8 mouse cellular contexts compared by ENCODE assay signal in genomic region chr19:3575632-3576384, GRCm38 (mm10). TPM values are rescaled to one million over a fixed set of nuclear protein-coding genes. Genes with fewer than 3 reads are reported as not detected.
A peak's percentile ranks its signal among the peaks of the same experiment; 100 is the strongest.
DNase-seq lines count a peak whose midpoint lies in the region; ATAC-seq lines count a peak whose summit lies in the region.

Ppp6r3 (minus strand) TSS chr19:3575749.

- H3K27me3 ChIP-seq in lung, embryonic 16.5 days (ENCODE audit: control insufficient read depth, insufficient read depth, low read depth, low read length): no peaks in the 10 kb centered on the region

- peak within 1 kb of the TSS; percentile 70 for H3K4me3 ChIP-seq in lung, embryonic 16.5 days (ENCODE audit: low read length)

- WGBS in lung, embryonic 16.5 days: under 1% methylated on average over 51 of the region's 51 CpGs

- H3K4me2 ChIP-seq in lung, embryonic 16.5 days (ENCODE audit: low read depth, low read length): peak within 1 kb of the TSS; percentile 72

- peak within 1 kb of the TSS; percentile 83 for H3K9ac ChIP-seq in lung, embryonic 16.5 days (ENCODE audit: low read length)

- peak; percentile 97 for DNase-seq in MEL-GATA-1-ER (ENCODE audit: extremely low read depth, low read depth)
- peak; percentile 98 for DNase-seq in cerebellum, adult 8-10 months
- DNase-seq in forelimb bud, embryonic 11.5 days (ENCODE audit: low read depth, low spot score): peak; percentile 100
- peak; percentile 96 for DNase-seq in layer of hippocampus, adult 9-10 months (ENCODE audit: low spot score)
- DNase-seq in ovary, postnatal 10 days (ENCODE audit: low spot score): peak; percentile 90
- DNase-seq in thymus, postnatal 10 days (ENCODE audit: low spot score in 2 of 2): peak; percentile 98 to 99

- H3K36me3 ChIP-seq in lung, embryonic 16.5 days (ENCODE audit: control insufficient read depth, insufficient read depth, low read length): no peaks in the 10 kb centered on the region

- H3K27ac ChIP-seq in lung, embryonic 16.5 days (ENCODE audit: low read length): peak within 1 kb of the TSS; percentile 97

- ATAC-seq in hematopoietic stem cell, adult 5-6 weeks (replicated peaks in 1 of 2; ENCODE audit: insufficient read depth in 1 of 2, low FRiP score in 2 of 2, low TSS enrichment in 1 of 2, low read depth in 1 of 2, poor library complexity in 2 of 2, severe bottlenecking in 2 of 2): peak; percentile 94
- ATAC-seq in lung, embryonic 16.5 days (ENCODE audit: low read depth): peak; percentile 97

- peaks cover 17% of the 10 kb centered on the region for H3K4me1 ChIP-seq in lung, embryonic 16.5 days (replicated peaks; ENCODE audit: control insufficient read depth, insufficient read depth, low read length)

- H3K9me3 ChIP-seq in lung, embryonic 16.5 days (ENCODE audit: control insufficient read depth, low read length): no peaks in the 10 kb centered on the region

RNA-seq across cellular contexts. Expression of gene Ppp6r3, which starts in this region (rescaled TPM):
- total RNA-seq in hematopoietic stem cell, adult 5-6 weeks (2017): 119 and 126 TPM in 2 replicates
- 65.0 and 66.2 TPM in 2 replicates for polyA plus RNA-seq in lung, embryonic 16.5 days (2015; fragmentation: Nextera tagmentation; extraction: Ambion mirVana)

Comparison
In these comparisons a context has a peak if more than half of its experiments do, and no peak if none do; other contexts are left out.
1. Peak in every context shown above with its lines: DNase-seq, ATAC-seq, H3K4me3 ChIP-seq and H3K27ac ChIP-seq.